Mouse (Mus musculus): ENCODE measurements around the gene Bmp7. TPM values are rescaled to one million over a fixed set of nuclear protein-coding genes. Genes with fewer than 3 reads are reported as not detected.

Bmp7 gene
- polyA plus RNA-seq, 1 experiment from 2014 or later = 35.8 TPM

- no peak overlapping the region for H3K27ac ChIP-seq
- WGBS = 51% methylated on average over 11 of the region's 11 CpGs
- DNase-seq (ENCODE audit: low spot score) (no peak), ATAC-seq (replicated peaks; ENCODE audit: low FRiP score, low read depth) (no peak)
- H3K36me3 ChIP-seq (ENCODE audit: insufficient read depth, low read length) = no peaks in the 10 kb centered on the region
- no peak for TF ChIP-seq CTCF (IDR thresholded peaks at IDR 0.05; ENCODE audit: low read depth)
- no peak overlapping the region for H3K4me2 ChIP-seq (ENCODE audit: low read length)
- no peak overlapping the region for H3K4me3 ChIP-seq (replicated peaks; ENCODE audit: low read depth, low read length)
- H3K4me1 ChIP-seq (replicated peaks; ENCODE audit: insufficient read depth, low read length) = no peaks in the 10 kb centered on the region
- no peak overlapping the region for H3K9ac ChIP-seq (ENCODE audit: low read depth, low read length)
- H3K9me3 ChIP-seq (replicated peaks; ENCODE audit: low read length) = no peaks in the 10 kb centered on the region; the same call in 1 of the 2 replicates
- H3K27me3 ChIP-seq (ENCODE audit: insufficient read depth, low read length) = no peaks in the 10 kb centered on the region
Measured at GRCm38 (mm10) chr2:172950722-172951121, 10.6 kb upstream of the Bmp7 start.

- Histone ChIP-seq H3K27me3 (ENCODE audit: insufficient read depth, low read length) (no peaks in the 10 kb centered on the region), H3K36me3 (ENCODE audit: insufficient read depth, low read length) (no peaks in the 10 kb centered on the region), H3K27ac (no peak overlapping the region), H3K9me3 (replicated peaks; ENCODE audit: low read length) (no peaks in the 10 kb centered on the region; the same call in 1 of the 2 replicates), H3K9ac (ENCODE audit: low read depth, low read length) (no peak overlapping the region), H3K4me2 (ENCODE audit: low read length) (no peak overlapping the region), H3K4me1 (replicated peaks; ENCODE audit: insufficient read depth, low read length) (no peaks in the 10 kb centered on the region), H3K4me3 (replicated peaks; ENCODE audit: low read depth, low read length) (no peak overlapping the region)
- TF ChIP-seq CTCF (IDR thresholded peaks at IDR 0.05; ENCODE audit: low read depth) = no peak
- 56% methylated on average over 9 of the region's 9 CpGs for WGBS
- DNase-seq (ENCODE audit: low spot score) (no peak), ATAC-seq (replicated peaks; ENCODE audit: low FRiP score, low read depth) (no peak)
Measured at GRCm38 (mm10) chr2:172950119-172950676, 10.1 kb upstream of the Bmp7 start.

GRCm38 (mm10) chr2:172949051-172949450, 8.9 kb upstream of the Bmp7 start:
- H3K27me3 ChIP-seq (ENCODE audit: insufficient read depth, low read length) = no peaks in the 10 kb centered on the region
- DNase-seq (ENCODE audit: low spot score) = no peak
- 38% methylated on average over 5 of the region's 5 CpGs for WGBS
- no peaks in the 10 kb centered on the region; the same call in 1 of the 2 replicates for H3K9me3 ChIP-seq (replicated peaks; ENCODE audit: low read length)
- no peaks in the 10 kb centered on the region for H3K36me3 ChIP-seq (ENCODE audit: insufficient read depth, low read length)
- no peak overlapping the region for H3K9ac ChIP-seq (ENCODE audit: low read depth, low read length)
- H3K4me2 ChIP-seq (ENCODE audit: low read length) = no peak overlapping the region
- ATAC-seq (replicated peaks; ENCODE audit: low FRiP score, low read depth) = peak; percentile 18; the same call in 1 of the 2 replicates
- peak; percentile 58 for TF ChIP-seq CTCF (IDR thresholded peaks at IDR 0.05; ENCODE audit: low read depth)
- H3K4me1 ChIP-seq (replicated peaks; ENCODE audit: insufficient read depth, low read length) = no peaks in the 10 kb centered on the region
- H3K27ac ChIP-seq = no peak overlapping the region
- no peak overlapping the region for H3K4me3 ChIP-seq (replicated peaks; ENCODE audit: low read depth, low read length)

- no peak for TF ChIP-seq CTCF (IDR thresholded peaks at IDR 0.05; ENCODE audit: low read depth)
- Histone ChIP-seq H3K27ac (peak overlapping the region; percentile 95), H3K27me3 (ENCODE audit: insufficient read depth, low read length) (0 out of 2 replicates have a peak, but pooled peaks cover 5% of the 10 kb centered on the region), H3K9me3 (replicated peaks; ENCODE audit: low read length) (no peaks in the 10 kb centered on the region), H3K36me3 (ENCODE audit: insufficient read depth, low read length) (no peaks in the 10 kb centered on the region), H3K4me1 (replicated peaks; ENCODE audit: insufficient read depth, low read length) (peaks cover 19% of the 10 kb centered on the region), H3K4me2 (ENCODE audit: low read length) (peak overlapping the region; percentile 95), H3K4me3 (replicated peaks; ENCODE audit: low read depth, low read length) (peak overlapping the region; percentile 67), H3K9ac (ENCODE audit: low read depth, low read length) (peak overlapping the region; percentile 80; the same call in 1 of the 2 replicates)
- no peak for DNase-seq (ENCODE audit: low spot score)
- ATAC-seq (replicated peaks; ENCODE audit: low FRiP score, low read depth) = peak; percentile 12; the same call in 1 of the 2 replicates
- WGBS = 0% methylated on average over 12 of the region's 13 CpGs
Measured at GRCm38 (mm10) chr2:172940799-172941163, 660 bp upstream of the Bmp7 start.

- no peak for TF ChIP-seq CTCF (IDR thresholded peaks at IDR 0.05; ENCODE audit: low read depth)
- WGBS = under 1% methylated on average over 24 of the region's 26 CpGs
- Histone ChIP-seq H3K27ac (peak overlapping the region; percentile 95), H3K4me2 (ENCODE audit: low read length) (peak overlapping the region; percentile 95), H3K36me3 (ENCODE audit: insufficient read depth, low read length) (no peaks in the 10 kb centered on the region), H3K9me3 (replicated peaks; ENCODE audit: low read length) (no peaks in the 10 kb centered on the region), H3K27me3 (ENCODE audit: insufficient read depth, low read length) (0 out of 2 replicates have a peak, but pooled peaks cover 5% of the 10 kb centered on the region), H3K4me1 (replicated peaks; ENCODE audit: insufficient read depth, low read length) (peaks cover 28% of the 10 kb centered on the region), H3K9ac (ENCODE audit: low read depth, low read length) (peak overlapping the region; percentile 80), H3K4me3 (replicated peaks; ENCODE audit: low read depth, low read length) (peak overlapping the region; percentile 67)
- DNase-seq (ENCODE audit: low spot score) = no peak
- 0 out of 2 replicates have a peak, but pooled peaks have one; percentile 5 for ATAC-seq (replicated peaks; ENCODE audit: low FRiP score, low read depth)
Measured at GRCm38 (mm10) chr2:172939639-172940002, 500 bp downstream of the Bmp7 start.

GRCm38 (mm10) chr2:172938761-172939638, 1.1 kb downstream of the Bmp7 start:
- Histone ChIP-seq H3K4me3 (replicated peaks; ENCODE audit: low read depth, low read length) (peak overlapping the region; percentile 67), H3K4me2 (ENCODE audit: low read length) (peak overlapping the region; percentile 95), H3K9me3 (replicated peaks; ENCODE audit: low read length) (no peaks in the 10 kb centered on the region), H3K27ac (peak overlapping the region; percentile 95), H3K27me3 (ENCODE audit: insufficient read depth, low read length) (0 out of 2 replicates have a peak, but pooled peaks cover 5% of the 10 kb centered on the region), H3K36me3 (ENCODE audit: insufficient read depth, low read length) (no peaks in the 10 kb centered on the region), H3K9ac (ENCODE audit: low read depth, low read length) (peak overlapping the region; percentile 80), H3K4me1 (replicated peaks; ENCODE audit: insufficient read depth, low read length) (peaks cover 33% of the 10 kb centered on the region)
- peak; percentile 47 for TF ChIP-seq CTCF (IDR thresholded peaks at IDR 0.05; ENCODE audit: low read depth)
- ATAC-seq (replicated peaks; ENCODE audit: low FRiP score, low read depth) = no peak
- under 1% methylated on average over 57 of the region's 57 CpGs for WGBS
- peak; percentile 72 for DNase-seq (ENCODE audit: low spot score)
